Mouse (Mus musculus): Measurements from ENCODE around the gene Cat. TPM values are rescaled to one million over a fixed set of nuclear protein-coding genes. Genes with fewer than 3 reads are reported as not detected.

The Cat gene
- total RNA-seq (2023), result 100 to 1,000 TPM; 101 to 105 TPM

DNA sequence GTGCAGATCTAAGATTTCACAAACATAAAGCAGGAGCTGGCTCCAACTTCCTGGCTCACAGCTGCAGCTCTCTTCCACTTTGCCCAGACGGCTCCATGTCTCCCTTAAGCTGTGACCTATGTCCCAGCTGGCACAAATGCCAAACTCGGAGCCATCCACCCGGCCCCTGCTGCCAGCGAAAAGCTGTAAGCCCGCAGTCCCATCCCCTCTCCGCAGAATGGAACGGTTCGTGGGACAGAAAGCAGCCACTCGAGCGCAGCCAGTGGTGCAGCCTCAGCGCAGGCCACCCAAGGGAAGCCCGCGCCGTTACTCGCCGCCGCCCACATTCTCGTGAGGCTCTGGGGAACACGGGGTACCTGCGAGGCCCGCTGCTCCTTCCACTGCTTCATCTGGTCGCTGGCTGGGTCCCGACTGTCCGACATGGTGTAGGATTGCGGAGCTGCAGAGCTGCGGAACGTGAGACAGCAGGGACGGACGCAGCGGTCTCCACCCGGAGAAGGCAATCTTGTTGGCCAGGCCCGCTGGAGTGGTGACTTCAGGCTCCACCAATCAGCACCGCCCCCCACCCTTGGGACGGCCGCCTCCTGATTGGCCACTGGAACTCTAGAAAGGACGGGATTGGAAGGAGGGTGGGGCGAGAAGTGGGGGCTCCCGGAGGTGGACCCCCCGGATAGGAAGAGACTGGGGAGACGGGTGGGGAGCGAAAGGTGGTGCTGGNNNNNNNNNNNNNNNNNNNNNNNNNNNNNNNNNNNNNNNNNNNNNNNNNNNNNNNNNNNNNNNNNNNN is at the start of gene Cat:
Gene Cat, minus strand, starts transcription at position 544 of the 785 bp plus-strand sequence.

DNA sequence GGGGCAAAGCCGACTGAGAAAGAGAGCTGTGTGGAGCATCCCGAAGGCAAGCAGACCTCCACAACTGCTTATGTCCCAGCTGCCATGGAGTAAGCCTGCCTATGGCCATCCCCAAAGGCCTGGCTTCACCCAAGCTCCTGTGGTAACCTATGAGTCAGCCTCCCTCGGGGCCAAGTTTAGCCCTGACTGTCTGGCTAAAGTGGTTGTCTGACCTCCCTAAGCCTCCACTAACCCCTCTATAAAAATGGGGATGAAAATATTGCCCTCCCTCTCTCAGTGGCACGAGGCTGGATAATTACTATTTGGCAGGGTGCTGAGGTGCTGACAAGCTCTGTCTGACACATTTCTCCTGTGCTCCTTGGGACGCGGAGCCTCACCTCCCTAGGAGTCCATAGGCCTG is 73.6 kb downstream of the Cat start, which contains the start of gene Elf5:
Gene Elf5, plus strand, starts transcription at position 341 of the 400 bp plus-strand sequence.

Other genes starting within 250 kb of the Cat start
- 1 to 10 TPM; 4.3 to 6.0 TPM for gene Ehf, start 181.9 kb downstream of the Cat start, total RNA-seq (2023)
- not detected for gene Elf5, start 73.5 kb downstream of the Cat start, total RNA-seq (2023)
- gene Abtb2, start 81.2 kb upstream of the Cat start, total RNA-seq (2023), result 1 to 10 TPM; 8.4 to 9.6 TPM